Mouse (Mus musculus): Measurements from ENCODE around the gene Dmac2. TPM values are rescaled to one million over a fixed set of nuclear protein-coding genes. Genes with fewer than 3 reads are reported as not detected.
"Not testable (repeated sequence)": the region's sequence is repeated elsewhere in the genome, so short reads cannot be mapped to it uniquely, and the experiment has no call there.

Dmac2 gene
- 48.9 and 54.6 TPM in 2 replicates for polyA plus RNA-seq (2016; fragmentation: Nextera tagmentation; extraction: Ambion mirVana)

DNA sequence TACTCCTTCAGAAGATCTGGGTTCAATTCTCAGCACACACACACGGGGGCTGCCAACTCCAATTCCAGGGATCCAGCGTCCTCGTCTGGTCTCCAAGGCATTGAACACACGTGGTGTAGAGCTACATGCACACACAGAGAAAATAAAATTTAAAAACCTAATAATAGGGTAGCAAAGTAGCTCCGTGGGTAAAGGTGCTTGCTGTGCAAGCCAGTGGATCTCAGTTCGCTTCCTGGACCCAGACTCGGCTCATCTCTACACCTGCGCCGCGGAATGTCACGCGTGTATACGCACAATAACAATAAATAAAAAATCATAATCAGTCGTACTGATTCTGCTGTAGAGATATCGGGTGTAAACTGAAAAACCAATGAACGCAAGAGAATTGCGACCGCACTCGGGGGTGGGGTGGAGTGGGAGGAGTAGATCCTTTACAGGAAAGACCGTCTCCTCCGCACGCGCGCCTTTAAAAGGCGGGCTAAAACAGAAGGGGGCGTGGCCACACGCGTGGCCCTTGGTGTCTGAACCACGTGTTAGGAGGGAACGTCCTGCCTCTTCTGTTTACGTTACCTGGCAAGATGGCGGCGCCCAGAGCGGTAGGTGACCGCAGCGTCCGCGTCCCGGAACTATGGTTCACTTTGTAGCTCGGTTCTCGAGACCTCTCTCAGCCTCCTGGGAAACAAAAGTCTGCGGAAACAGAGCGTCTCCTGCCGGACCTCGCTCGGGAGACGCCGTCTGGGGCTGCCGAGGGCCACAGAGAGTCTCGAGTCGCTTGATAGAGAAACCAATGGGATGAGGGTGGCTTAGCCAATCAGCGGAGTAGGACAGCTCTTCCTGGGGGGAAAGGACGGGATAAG lies at the start of gene Dmac2:
Dmac2 (plus strand) TSS at position 550 of the 857 bp plus-strand sequence.
- Histone ChIP-seq H3K27me3 (ENCODE audit: insufficient read depth, poor library complexity, severe bottlenecking) (peaks cover 3% of the 10 kb centered on the region; the same call in 1 of the 2 replicates), H3K36me3 (peaks cover 32% of the 10 kb centered on the region), H3K4me1 (peaks cover 8% of the 10 kb centered on the region; the same call in 1 of the 2 replicates), H3K27ac (peak within 1 kb of the TSS; percentile 89), H3K4me3 (peak within 1 kb of the TSS; percentile 83), H3K9me3 (no peaks in the 10 kb centered on the region)
- WGBS, result 2% methylated on average over 53 of the region's 53 CpGs
- peak; percentile 98 for DNase-seq (ENCODE audit: low spot score)

DNA sequence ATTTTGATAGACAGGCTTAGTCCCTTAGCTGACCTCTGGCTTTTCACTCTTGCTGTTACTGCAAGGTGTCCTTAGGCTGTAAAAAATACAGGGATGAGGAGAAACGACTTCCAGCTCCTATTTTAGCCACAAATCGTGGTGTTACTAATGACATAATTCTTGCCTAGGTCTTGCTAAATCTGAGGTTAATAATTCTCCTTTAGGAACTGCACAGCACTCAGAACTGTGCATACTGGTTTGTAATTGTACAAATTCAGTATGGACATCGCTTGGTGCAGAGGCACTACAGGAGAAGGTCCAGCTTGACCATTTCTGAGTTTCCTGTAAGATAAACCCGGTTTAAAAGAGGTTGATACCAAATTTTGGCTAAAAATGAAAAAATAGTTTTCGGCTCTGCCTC lies 45.4 kb upstream of the Dmac2 start:
- 70% methylated on average over 5 of the region's 5 CpGs for WGBS
- not testable (repeated sequence) for H3K27ac ChIP-seq, H3K9me3 ChIP-seq

GRCm38 (mm10) chr7:25575105-25575504 lies 44.1 kb upstream of the Dmac2 start:
- DNase-seq (ENCODE audit: low spot score), result no peak
- Histone ChIP-seq H3K36me3 (no peaks in the 10 kb centered on the region), H3K27ac (no peak overlapping the region), H3K27me3 (ENCODE audit: insufficient read depth, poor library complexity, severe bottlenecking) (0 out of 2 replicates have a peak, but pooled peaks cover 5% of the 10 kb centered on the region), H3K4me3 (no peak overlapping the region), H3K9me3 (no peaks in the 10 kb centered on the region), H3K4me1 (0 out of 2 replicates have a peak, but pooled peaks cover 3% of the 10 kb centered on the region)
- 74% methylated on average over 5 of the region's 5 CpGs for WGBS

More for the DNA sequence above, 45.4 kb upstream of the Dmac2 start:
- H3K4me3 ChIP-seq; H3K4me1 ChIP-seq; DNase-seq (ENCODE audit: low spot score); H3K27me3 ChIP-seq (ENCODE audit: insufficient read depth, poor library complexity, severe bottlenecking); H3K36me3 ChIP-seq: not testable (repeated sequence)

DNA sequence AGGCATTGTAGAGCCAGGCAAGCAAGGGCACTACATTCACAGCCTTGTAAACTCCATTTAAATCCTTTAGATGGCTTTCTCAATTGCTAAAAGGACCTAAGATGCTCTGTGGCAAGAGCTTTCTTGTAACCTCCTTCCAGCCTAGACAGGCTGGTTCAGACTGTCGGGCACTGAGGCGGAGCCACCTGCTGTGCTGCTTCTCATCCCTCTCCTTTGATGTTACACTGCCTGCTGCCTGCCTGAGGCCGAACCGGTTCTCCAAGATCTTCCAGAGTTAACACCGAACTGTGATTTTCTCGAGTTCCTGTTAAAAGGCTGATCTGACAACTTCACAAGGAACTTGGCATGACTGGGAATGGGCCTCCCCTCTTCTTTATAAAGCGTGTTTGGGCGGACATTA lies 43.3 kb upstream of the Dmac2 start:
- no peak for DNase-seq (ENCODE audit: low spot score)
- H3K4me3 ChIP-seq, result no peak overlapping the region
- H3K9me3 ChIP-seq, result no peaks in the 10 kb centered on the region
- 0 out of 2 replicates have a peak, but pooled peaks cover 3% of the 10 kb centered on the region for H3K4me1 ChIP-seq
- no peaks in the 10 kb centered on the region for H3K36me3 ChIP-seq
- 0 out of 2 replicates have a peak, but pooled peaks cover 5% of the 10 kb centered on the region for H3K27me3 ChIP-seq (ENCODE audit: insufficient read depth, poor library complexity, severe bottlenecking)
- 12% methylated on average over 8 of the region's 8 CpGs for whole genome bisulfite sequencing
- H3K27ac ChIP-seq, result no peak overlapping the region

GRCm38 (mm10) chr7:25576308-25576707 lies 42.9 kb upstream of the Dmac2 start:
- WGBS, result 31% methylated on average over 6 of the region's 6 CpGs
- H3K27me3 ChIP-seq (ENCODE audit: insufficient read depth, poor library complexity, severe bottlenecking); H3K4me1 ChIP-seq; H3K9me3 ChIP-seq; DNase-seq (ENCODE audit: low spot score); H3K36me3 ChIP-seq; H3K27ac ChIP-seq; H3K4me3 ChIP-seq: not testable (repeated sequence)

DNA sequence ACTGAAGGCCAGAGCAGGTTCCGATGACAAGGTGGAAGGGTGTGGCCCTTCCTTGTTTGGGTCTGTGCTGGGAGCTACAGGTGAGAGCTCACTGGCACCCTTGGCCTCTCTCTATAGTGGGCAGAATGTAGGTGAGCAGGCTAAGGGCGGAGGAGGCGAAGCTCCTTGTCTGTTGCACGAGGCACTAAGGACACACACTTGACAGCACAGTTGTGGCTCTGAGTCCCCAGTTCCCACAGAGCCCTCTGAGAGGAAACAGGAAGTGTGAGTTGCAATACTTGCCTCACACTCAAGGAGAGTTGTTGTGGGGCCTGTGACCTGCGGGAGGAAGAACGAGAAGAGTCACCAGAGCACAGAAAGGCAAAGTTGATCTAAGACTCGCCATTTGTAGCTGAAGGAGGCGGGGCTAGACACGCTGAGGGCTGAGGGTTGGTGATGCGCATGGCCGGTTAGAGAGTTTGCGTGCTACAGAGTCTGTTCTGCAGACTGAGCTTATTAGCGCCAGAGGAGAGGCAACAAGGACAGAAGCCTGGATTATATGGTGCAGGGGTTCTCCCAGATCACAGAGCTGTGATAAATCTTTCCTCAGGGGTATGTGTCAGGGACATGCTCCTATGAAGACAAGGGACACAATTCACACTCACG lies 42.3 kb upstream of the Dmac2 start:
- H3K9me3 ChIP-seq; H3K27ac ChIP-seq; H3K4me3 ChIP-seq; DNase-seq (ENCODE audit: low spot score); H3K36me3 ChIP-seq; H3K27me3 ChIP-seq (ENCODE audit: insufficient read depth, poor library complexity, severe bottlenecking); H3K4me1 ChIP-seq: not testable (repeated sequence)
- 74% methylated on average over 14 of the region's 14 CpGs for WGBS

DNA sequence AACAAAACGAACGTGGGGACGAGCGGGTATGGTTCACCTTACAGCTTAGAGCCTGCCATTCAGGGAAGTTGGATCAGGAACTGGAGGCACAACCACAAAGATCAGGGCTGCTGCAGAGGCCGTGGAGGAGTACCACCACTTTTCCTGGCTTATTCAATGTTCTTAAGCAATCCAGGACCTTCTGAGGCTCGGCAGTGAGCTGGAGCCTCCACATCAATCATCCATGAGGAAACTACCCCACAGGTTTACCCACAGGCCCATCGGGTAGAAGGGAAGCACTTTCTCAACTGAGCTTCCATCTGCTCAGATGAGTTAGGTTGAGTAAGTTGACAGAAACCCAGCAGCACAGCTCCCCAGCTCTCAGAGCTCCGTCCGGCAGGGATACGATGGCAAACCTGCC lies 39.8 kb upstream of the Dmac2 start:
- DNase-seq (ENCODE audit: low spot score), result no peak
- WGBS, result 79% methylated on average over 10 of the region's 10 CpGs
- Histone ChIP-seq H3K27ac (no peak overlapping the region), H3K9me3 (no peaks in the 10 kb centered on the region), H3K4me1 (0 out of 2 replicates have a peak, but pooled peaks cover 3% of the 10 kb centered on the region), H3K27me3 (ENCODE audit: insufficient read depth, poor library complexity, severe bottlenecking) (0 out of 2 replicates have a peak, but pooled peaks cover 5% of the 10 kb centered on the region), H3K4me3 (no peak overlapping the region), H3K36me3 (no peaks in the 10 kb centered on the region)

DNA sequence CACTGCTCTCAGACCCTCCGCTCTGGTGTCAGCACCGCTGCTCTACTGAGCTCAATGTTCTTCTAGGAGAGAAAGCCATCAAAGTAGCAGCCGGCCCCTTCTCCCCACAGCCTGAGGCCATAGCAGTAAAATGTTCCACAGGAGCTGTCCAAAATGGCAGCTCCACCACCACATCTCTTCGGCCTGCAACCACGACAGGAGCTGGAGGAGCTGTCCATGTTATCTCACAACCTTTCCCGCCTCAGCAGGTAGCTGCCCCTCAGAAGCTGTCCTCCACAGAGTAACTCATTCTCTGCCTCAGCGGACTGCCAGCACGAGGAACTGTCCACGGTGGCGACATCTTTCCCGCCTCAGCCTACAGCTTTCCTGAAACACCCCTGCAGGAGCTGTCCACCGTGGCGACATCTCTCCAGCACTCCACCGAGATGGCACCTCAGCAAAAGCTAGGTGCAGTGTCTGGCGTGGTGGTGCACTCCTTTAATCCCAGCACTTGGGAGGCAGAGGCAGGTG lies 36.9 kb upstream of the Dmac2 start:
- DNase-seq (ENCODE audit: low spot score), result no peak
- Histone ChIP-seq H3K4me3 (no peak overlapping the region), H3K9me3 (no peaks in the 10 kb centered on the region), H3K36me3 (no peaks in the 10 kb centered on the region), H3K27me3 (ENCODE audit: insufficient read depth, poor library complexity, severe bottlenecking) (no peaks in the 10 kb centered on the region), H3K4me1 (no peaks in the 10 kb centered on the region), H3K27ac (no peak overlapping the region)
- WGBS, result 72% methylated on average over 15 of the region's 15 CpGs

DNA sequence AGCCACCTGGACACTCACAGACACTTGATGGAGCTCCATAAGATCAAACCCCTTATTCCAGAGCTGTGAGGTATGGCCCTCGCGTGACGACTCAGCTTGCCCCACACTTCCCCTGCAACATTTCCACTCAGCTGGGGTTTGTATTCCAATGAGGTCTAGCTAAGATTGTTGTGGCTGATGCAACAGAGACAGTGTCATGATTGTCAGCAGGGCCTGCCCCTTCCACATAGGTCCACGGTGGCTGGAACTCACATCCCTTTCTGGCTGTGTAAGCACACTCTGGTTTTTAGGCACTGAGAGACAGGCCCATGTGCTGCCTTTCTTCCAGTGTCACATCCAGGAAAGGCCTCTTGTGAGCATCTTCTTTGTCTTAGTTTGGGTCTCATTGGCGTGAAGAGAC lies 34.6 kb upstream of the Dmac2 start:
- no peak for DNase-seq (ENCODE audit: low spot score)
- WGBS, result 80% methylated on average over 5 of the region's 5 CpGs
- H3K4me1 ChIP-seq, result no peaks in the 10 kb centered on the region
- no peaks in the 10 kb centered on the region for H3K27me3 ChIP-seq (ENCODE audit: insufficient read depth, poor library complexity, severe bottlenecking)
- no peaks in the 10 kb centered on the region for H3K9me3 ChIP-seq
- no peak overlapping the region for H3K4me3 ChIP-seq
- H3K36me3 ChIP-seq, result no peaks in the 10 kb centered on the region
- H3K27ac ChIP-seq, result no peak overlapping the region

- H3K27ac ChIP-seq, result no peak overlapping the region
- H3K9me3 ChIP-seq, result no peaks in the 10 kb centered on the region
- peak; percentile 51 for DNase-seq (ENCODE audit: low spot score)
- H3K4me1 ChIP-seq, result no peaks in the 10 kb centered on the region
- 73% methylated on average over 9 of the region's 9 CpGs for WGBS
- H3K27me3 ChIP-seq (ENCODE audit: insufficient read depth, poor library complexity, severe bottlenecking), result no peaks in the 10 kb centered on the region
- no peaks in the 10 kb centered on the region for H3K36me3 ChIP-seq
- H3K4me3 ChIP-seq, result no peak overlapping the region
These were observed 33.6 kb upstream of the Dmac2 start for GRCm38 (mm10) chr7:25585351-25586204.

DNA sequence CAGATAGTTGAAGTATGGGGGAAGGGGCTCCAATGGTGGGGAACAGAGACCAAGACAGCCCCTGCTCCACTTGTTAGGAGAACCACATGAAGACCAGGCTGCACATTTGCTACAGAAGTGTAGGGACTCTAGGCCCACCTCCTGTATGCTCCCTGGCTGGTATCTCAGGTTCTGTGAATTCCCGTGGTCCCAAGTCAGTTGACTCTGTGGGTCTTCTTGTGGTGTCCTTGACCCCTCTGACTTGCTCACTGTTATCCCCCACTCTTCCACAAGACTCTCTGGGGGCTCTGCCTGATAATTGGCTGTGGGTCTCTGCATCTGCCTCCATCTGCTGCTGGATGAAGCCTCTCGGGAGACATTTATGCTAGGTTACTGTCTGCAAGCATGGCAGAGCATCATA lies 28.0 kb upstream of the Dmac2 start:
- peak; percentile 64 for DNase-seq (ENCODE audit: low spot score)
- Histone ChIP-seq H3K27me3 (ENCODE audit: insufficient read depth, poor library complexity, severe bottlenecking) (no peaks in the 10 kb centered on the region), H3K4me1 (no peaks in the 10 kb centered on the region), H3K36me3 (no peaks in the 10 kb centered on the region), H3K9me3 (no peaks in the 10 kb centered on the region), H3K27ac (no peak overlapping the region), H3K4me3 (no peak overlapping the region)
- 77% methylated on average over 2 of the region's 2 CpGs for WGBS

DNA sequence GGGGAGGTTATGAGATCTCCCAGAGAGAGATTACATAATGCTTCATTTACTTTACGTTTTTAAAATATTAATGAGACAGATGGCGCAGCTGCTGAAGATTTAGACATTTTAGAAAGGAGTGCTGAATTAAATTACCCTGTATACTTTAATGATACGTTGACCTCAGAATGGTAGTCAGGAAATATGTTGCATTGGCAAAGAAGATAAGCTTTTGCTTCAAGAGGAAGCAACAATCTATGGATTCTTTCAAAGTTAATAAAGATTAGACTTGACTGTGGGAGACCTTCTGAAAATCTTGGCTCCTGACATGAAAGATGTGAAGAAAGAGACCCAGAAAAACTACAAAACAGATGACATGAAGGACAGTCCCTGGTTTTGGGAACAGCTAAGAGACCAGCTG lies 25.4 kb upstream of the Dmac2 start:
- 79% methylated on average over 3 of the region's 3 CpGs for WGBS

More for the DNA sequence above, 25.4 kb upstream of the Dmac2 start:
- Histone ChIP-seq H3K36me3 (no peaks in the 10 kb centered on the region), H3K27me3 (ENCODE audit: insufficient read depth, poor library complexity, severe bottlenecking) (no peaks in the 10 kb centered on the region), H3K4me1 (no peaks in the 10 kb centered on the region), H3K9me3 (no peaks in the 10 kb centered on the region), H3K4me3 (no peak overlapping the region), H3K27ac (no peak overlapping the region)
- DNase-seq (ENCODE audit: low spot score), result no peak
